Mouse (Mus musculus) stomach, adult 2 months (tissue): ENCODE data around the gene Npb. TPM values are rescaled to one million over a fixed set of nuclear protein-coding genes. Genes with fewer than 3 reads are reported as not detected.

ENCODE experiments used
- polyA plus RNA-seq: library from polyadenylated mRNA; depleted of rRNA; stranded (reverse); fragments of >200 nt; gene quantifications from 2 replicates; pipeline ENCODE4 v1.2.3, GENCODE M21; 2012; rRNA removed

Gene Npb
- polyA plus RNA-seq: 58.0 and 94.3 TPM in 2 replicates

GRCm38 (mm10) chr11:120608241-120609034, at the start of gene Npb:
Gene Npb, plus strand, starts transcription at chr11:120608477.

GRCm38 (mm10) chr11:120572752-120573584, 35.3 kb upstream of the Npb start, which contains the start of gene P4hb:
Gene P4hb, minus strand, starts transcription at chr11:120573253.

GRCm38 (mm10) chr11:120581490-120582267, 26.6 kb upstream of the Npb start, which contains the start of gene Arhgdia:
Gene Arhgdia, minus strand, starts transcription at chr11:120581624.

GRCm38 (mm10) chr11:120598283-120598989, 9.8 kb upstream of the Npb start, which contains the start of the genes Alyref and Anapc11:
Gene Alyref, minus strand, starts transcription at chr11:120598365.
Gene Anapc11, plus strand, starts transcription at chr11:120598421.

GRCm38 (mm10) chr11:120617519-120618112, 9.3 kb downstream of the Npb start, which contains the start of gene Pcyt2:
Gene Pcyt2, minus strand, starts transcription at chr11:120617936.

GRCm38 (mm10) chr11:120625152-120625775, 17.0 kb downstream of the Npb start, which contains the start of gene Sirt7:
Gene Sirt7, minus strand, starts transcription at chr11:120625240.

GRCm38 (mm10) chr11:120633520-120634343, 25.5 kb downstream of the Npb start, which contains the start of gene Mafg:
Gene Mafg, minus strand, starts transcription at chr11:120633600.

GRCm38 (mm10) chr11:120643601-120643987, 35.3 kb downstream of the Npb start, which contains the start of gene Pycr1:
Gene Pycr1, minus strand, starts transcription at chr11:120643769.

GRCm38 (mm10) chr11:120648001-120648476, 39.8 kb downstream of the Npb start, which contains the start of gene Myadml2:
Gene Myadml2, minus strand, starts transcription at chr11:120648158.

Other genes with a start within 250 kb of the Npb start
- gene Fscn2, start 246.9 kb upstream of the Npb start, polyA plus RNA-seq: 0.05 and 0.09 TPM in 2 replicates
- gene Faap100, start 229.7 kb upstream of the Npb start, polyA plus RNA-seq: 31.6 and 51.6 TPM in 2 replicates
- 28.8 and 32.2 TPM in 2 replicates for gene Nploc4, start 170.8 kb upstream of the Npb start, polyA plus RNA-seq
- gene Tspan10, start 165.8 kb upstream of the Npb start, polyA plus RNA-seq: not detected in 2 replicates
- gene Pde6g, start 155.0 kb upstream of the Npb start, polyA plus RNA-seq: 0.18 and 0.35 TPM in 2 replicates
- gene Oxld1, start 150.4 kb upstream of the Npb start, polyA plus RNA-seq: 15.7 and 34.1 TPM in 2 replicates
- 3.0 and 4.9 TPM in 2 replicates for gene Ccdc137, start 150.4 kb upstream of the Npb start, polyA plus RNA-seq
- 7.5 and 11.8 TPM in 2 replicates for gene Arl16, start 140.9 kb upstream of the Npb start, polyA plus RNA-seq
- 83.7 and 108 TPM in 2 replicates for gene Mrpl12, start 123.9 kb upstream of the Npb start, polyA plus RNA-seq
- 158 and 235 TPM in 2 replicates for gene Slc25a10, start 116.6 kb upstream of the Npb start, polyA plus RNA-seq
- 0.55 and 0.69 TPM in 2 replicates for gene Gcgr, start 77.8 kb upstream of the Npb start, polyA plus RNA-seq
- 40.9 and 56.7 TPM in 2 replicates for gene Mcrip1, start 58.8 kb upstream of the Npb start, polyA plus RNA-seq
- 1.6 and 1.8 TPM in 2 replicates for gene Ppp1r27, start 57.3 kb upstream of the Npb start, polyA plus RNA-seq
- gene P4hb, start 35.2 kb upstream of the Npb start, polyA plus RNA-seq: 153 and 166 TPM in 2 replicates
- gene Arhgdia, start 26.9 kb upstream of the Npb start, polyA plus RNA-seq: 426 and 509 TPM in 2 replicates
- gene Alyref, start 10.1 kb upstream of the Npb start, polyA plus RNA-seq: 5.8 and 8.6 TPM in 2 replicates
- 72.4 and 94.8 TPM in 2 replicates for gene Anapc11, start 10.1 kb upstream of the Npb start, polyA plus RNA-seq
- gene Pcyt2, start 9.5 kb downstream of the Npb start, polyA plus RNA-seq: 138 and 161 TPM in 2 replicates
- 51.2 and 54.2 TPM in 2 replicates for gene Sirt7, start 16.8 kb downstream of the Npb start, polyA plus RNA-seq
- gene Mafg, start 25.1 kb downstream of the Npb start, polyA plus RNA-seq: 21.0 and 21.3 TPM in 2 replicates
- 29.3 and 57.1 TPM in 2 replicates for gene Pycr1, start 35.3 kb downstream of the Npb start, polyA plus RNA-seq
- gene Myadml2, start 39.7 kb downstream of the Npb start, polyA plus RNA-seq: 0.97 and 1.2 TPM in 2 replicates
- gene Notum, start 52.7 kb downstream of the Npb start, polyA plus RNA-seq: 1.1 and 1.4 TPM in 2 replicates
- gene Aspscr1, start 64.5 kb downstream of the Npb start, polyA plus RNA-seq: 70.2 and 73.5 TPM in 2 replicates
- 41.1 and 48.0 TPM in 2 replicates for gene Cenpx, start 105.3 kb downstream of the Npb start, polyA plus RNA-seq
- 13.7 and 15.6 TPM in 2 replicates for gene Lrrc45, start 105.4 kb downstream of the Npb start, polyA plus RNA-seq
- 7.0 and 10.6 TPM in 2 replicates for gene Rac3, start 113.0 kb downstream of the Npb start, polyA plus RNA-seq
- gene Dcxr, start 118.8 kb downstream of the Npb start, polyA plus RNA-seq: 54.6 and 59.7 TPM in 2 replicates
- 69.9 and 82.3 TPM in 2 replicates for gene Cbr2, start 123.6 kb downstream of the Npb start, polyA plus RNA-seq
- gene Hmga1b, start 154.3 kb downstream of the Npb start, polyA plus RNA-seq: 0.87 and 18.1 TPM in 2 replicates
- 36.8 and 56.8 TPM in 2 replicates for gene Rfng, start 175.7 kb downstream of the Npb start, polyA plus RNA-seq
- 65.1 and 81.6 TPM in 2 replicates for gene Gps1, start 175.8 kb downstream of the Npb start, polyA plus RNA-seq
- gene Dus1l, start 187.9 kb downstream of the Npb start, polyA plus RNA-seq: 16.7 and 20.0 TPM in 2 replicates
- 320 and 400 TPM in 2 replicates for gene Fasn, start 216.1 kb downstream of the Npb start, polyA plus RNA-seq